Mouse (Mus musculus): Measurements from ENCODE around the gene Mroh8. TPM values are rescaled to one million over a fixed set of nuclear protein-coding genes. Genes with fewer than 3 reads are reported as not detected.
"Not testable (repeated sequence)": the region's sequence is repeated elsewhere in the genome, so short reads cannot be mapped to it uniquely, and the experiment has no call there.

Mroh8 gene
- polyA plus RNA-seq, 1 experiment from 2014 or later, result 0.79 TPM

- no peak overlapping the region for H3K27ac ChIP-seq (ENCODE audit: low read depth, low read length)
- no peak for DNase-seq (ENCODE audit: low spot score)
- no peaks in the 10 kb centered on the region for H3K4me1 ChIP-seq (replicated peaks; ENCODE audit: control insufficient read depth, insufficient read depth, low read length)
- H3K9me3 ChIP-seq (ENCODE audit: control insufficient read depth, low read length), result no peaks in the 10 kb centered on the region
- no peaks in the 10 kb centered on the region for H3K36me3 ChIP-seq (ENCODE audit: control insufficient read depth, insufficient read depth, low read length)
- H3K9ac ChIP-seq (ENCODE audit: low read depth, low read length), result no peak overlapping the region
- H3K4me3 ChIP-seq (ENCODE audit: low read depth, low read length), result no peak overlapping the region
- ATAC-seq (ENCODE audit: low FRiP score), result no peak
- 83% methylated on average over 6 of the region's 6 CpGs for WGBS
- no peaks in the 10 kb centered on the region for H3K27me3 ChIP-seq (ENCODE audit: control insufficient read depth, insufficient read depth, low read length)
- no peak overlapping the region for H3K4me2 ChIP-seq (replicated peaks; ENCODE audit: low read depth, low read length)
These were observed 59.2 kb downstream of the Mroh8 start for GRCm38 (mm10) chr2:157220108-157220507.

DNA sequence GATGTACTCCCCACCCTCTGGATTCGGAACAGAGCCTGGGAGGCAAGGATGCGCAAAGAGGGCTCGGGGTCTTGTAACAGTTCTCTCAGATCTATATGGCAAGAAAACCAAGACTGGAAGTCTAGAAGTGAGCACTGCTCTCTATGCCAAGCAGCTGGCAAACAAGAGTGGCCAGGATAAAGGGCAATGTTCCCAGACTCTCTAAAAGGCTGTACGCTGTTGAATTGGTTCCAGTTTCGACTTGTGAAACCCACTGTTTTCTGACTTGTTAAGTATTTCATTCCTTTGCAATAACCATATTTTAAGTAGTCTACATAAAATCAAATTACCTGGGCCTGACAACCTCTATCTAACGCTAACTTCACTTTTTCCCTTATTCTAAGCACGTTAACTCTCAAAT is 67.6 kb downstream of the Mroh8 start:
- Histone ChIP-seq H3K4me3 (ENCODE audit: low read depth, low read length) (no peak overlapping the region), H3K9ac (ENCODE audit: low read depth, low read length) (no peak overlapping the region), H3K36me3 (ENCODE audit: control insufficient read depth, insufficient read depth, low read length) (no peaks in the 10 kb centered on the region), H3K4me2 (replicated peaks; ENCODE audit: low read depth, low read length) (no peak overlapping the region), H3K9me3 (ENCODE audit: control insufficient read depth, low read length) (no peaks in the 10 kb centered on the region), H3K4me1 (replicated peaks; ENCODE audit: control insufficient read depth, insufficient read depth, low read length) (no peaks in the 10 kb centered on the region), H3K27me3 (ENCODE audit: control insufficient read depth, insufficient read depth, low read length) (no peaks in the 10 kb centered on the region), H3K27ac (ENCODE audit: low read depth, low read length) (no peak overlapping the region)
- WGBS, result 92% methylated on average over 7 of the region's 7 CpGs
- ATAC-seq (ENCODE audit: low FRiP score) (no peak), DNase-seq (ENCODE audit: low spot score) (no peak)

GRCm38 (mm10) chr2:157204366-157205218 is 74.8 kb downstream of the Mroh8 start, which contains the start of gene Rbl1:
Gene Rbl1 (minus strand): TSS chr2:157204534.
- H3K4me1 ChIP-seq (replicated peaks; ENCODE audit: control insufficient read depth, insufficient read depth, low read length), result no peaks in the 10 kb centered on the region
- no peaks in the 10 kb centered on the region for H3K9me3 ChIP-seq (ENCODE audit: control insufficient read depth, low read length)
- H3K27me3 ChIP-seq (ENCODE audit: control insufficient read depth, insufficient read depth, low read length), result no peaks in the 10 kb centered on the region
- H3K27ac ChIP-seq (ENCODE audit: low read depth, low read length), result peak within 1 kb of the TSS; percentile 94
- H3K4me3 ChIP-seq (ENCODE audit: low read depth, low read length), result peak within 1 kb of the TSS; percentile 75
- H3K9ac ChIP-seq (ENCODE audit: low read depth, low read length), result peak within 1 kb of the TSS; percentile 85
- DNase-seq (ENCODE audit: low spot score) (peak; percentile 97), ATAC-seq (ENCODE audit: low FRiP score) (peak; percentile 89)
- no peaks in the 10 kb centered on the region for H3K36me3 ChIP-seq (ENCODE audit: control insufficient read depth, insufficient read depth, low read length)
- 1% methylated on average over 65 of the region's 73 CpGs for WGBS
- peak within 1 kb of the TSS; percentile 85 for H3K4me2 ChIP-seq (replicated peaks; ENCODE audit: low read depth, low read length)

- Histone ChIP-seq H3K27me3 (ENCODE audit: control insufficient read depth, insufficient read depth, low read length) (no peaks in the 10 kb centered on the region), H3K4me1 (replicated peaks; ENCODE audit: control insufficient read depth, insufficient read depth, low read length) (no peaks in the 10 kb centered on the region), H3K4me2 (replicated peaks; ENCODE audit: low read depth, low read length) (peak overlapping the region; percentile 85), H3K27ac (ENCODE audit: low read depth, low read length) (peak overlapping the region; percentile 94), H3K4me3 (ENCODE audit: low read depth, low read length) (peak overlapping the region; percentile 75), H3K9ac (ENCODE audit: low read depth, low read length) (peak overlapping the region; percentile 85), H3K9me3 (ENCODE audit: control insufficient read depth, low read length) (no peaks in the 10 kb centered on the region), H3K36me3 (ENCODE audit: control insufficient read depth, insufficient read depth, low read length) (peaks cover 7% of the 10 kb centered on the region)
- no peak for DNase-seq (ENCODE audit: low spot score)
- WGBS, result 3% methylated on average over 44 of the region's 49 CpGs
- peak; percentile 87 for ATAC-seq (ENCODE audit: low FRiP score)
These were observed 75.6 kb downstream of the Mroh8 start for GRCm38 (mm10) chr2:157203459-157204365.

- H3K9ac ChIP-seq (ENCODE audit: low read depth, low read length), result no peak overlapping the region
- H3K27me3 ChIP-seq (ENCODE audit: control insufficient read depth, insufficient read depth, low read length), result no peaks in the 10 kb centered on the region
- H3K4me1 ChIP-seq (replicated peaks; ENCODE audit: control insufficient read depth, insufficient read depth, low read length), result no peaks in the 10 kb centered on the region
- H3K27ac ChIP-seq (ENCODE audit: low read depth, low read length), result no peak overlapping the region
- H3K4me3 ChIP-seq (ENCODE audit: low read depth, low read length), result peak overlapping the region; percentile 75
- ATAC-seq (ENCODE audit: low FRiP score) (no peak), DNase-seq (ENCODE audit: low spot score) (no peak)
- H3K9me3 ChIP-seq (ENCODE audit: control insufficient read depth, low read length), result no peaks in the 10 kb centered on the region
- H3K4me2 ChIP-seq (replicated peaks; ENCODE audit: low read depth, low read length), result no peak overlapping the region
- peaks cover 10% of the 10 kb centered on the region for H3K36me3 ChIP-seq (ENCODE audit: control insufficient read depth, insufficient read depth, low read length)
These were observed 76.3 kb downstream of the Mroh8 start for GRCm38 (mm10) chr2:157203026-157203425.

DNA sequence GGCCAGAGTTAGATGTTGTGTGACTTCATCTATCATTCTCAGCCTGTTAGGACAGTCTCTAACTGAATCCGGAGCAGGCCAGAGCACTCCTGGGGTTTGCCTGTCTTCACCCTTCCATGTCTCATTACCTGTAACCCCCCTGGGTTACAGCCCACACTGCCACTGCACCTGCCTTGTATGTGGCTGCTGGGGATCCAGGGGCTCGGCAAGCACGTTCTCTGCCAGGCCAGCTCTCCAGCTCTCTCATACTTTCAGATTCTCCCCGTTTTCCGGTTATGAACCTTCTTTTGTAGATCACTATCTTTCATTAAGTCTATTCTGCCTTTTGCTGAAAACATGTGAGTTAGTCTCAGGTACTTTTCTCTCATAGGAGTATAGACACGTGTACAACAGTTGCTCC is 77.0 kb downstream of the Mroh8 start:
- Histone ChIP-seq H3K4me2 (replicated peaks; ENCODE audit: low read depth, low read length) (no peak overlapping the region), H3K36me3 (ENCODE audit: control insufficient read depth, insufficient read depth, low read length) (peaks cover 10% of the 10 kb centered on the region), H3K4me1 (replicated peaks; ENCODE audit: control insufficient read depth, insufficient read depth, low read length) (no peaks in the 10 kb centered on the region), H3K27me3 (ENCODE audit: control insufficient read depth, insufficient read depth, low read length) (no peaks in the 10 kb centered on the region), H3K27ac (ENCODE audit: low read depth, low read length) (no peak overlapping the region), H3K4me3 (ENCODE audit: low read depth, low read length) (no peak overlapping the region), H3K9me3 (ENCODE audit: control insufficient read depth, low read length) (no peaks in the 10 kb centered on the region), H3K9ac (ENCODE audit: low read depth, low read length) (no peak overlapping the region)
- ATAC-seq (ENCODE audit: low FRiP score), result no peak
- WGBS, result 75% methylated on average over 6 of the region's 6 CpGs
- DNase-seq (ENCODE audit: low spot score), result no peak

GRCm38 (mm10) chr2:157201081-157201830 is 78.1 kb downstream of the Mroh8 start:
- no peak overlapping the region for H3K4me2 ChIP-seq (replicated peaks; ENCODE audit: low read depth, low read length)
- no peaks in the 10 kb centered on the region for H3K9me3 ChIP-seq (ENCODE audit: control insufficient read depth, low read length)
- H3K27ac ChIP-seq (ENCODE audit: low read depth, low read length), result no peak overlapping the region
- peaks cover 10% of the 10 kb centered on the region for H3K36me3 ChIP-seq (ENCODE audit: control insufficient read depth, insufficient read depth, low read length)
- no peak overlapping the region for H3K9ac ChIP-seq (ENCODE audit: low read depth, low read length)
- no peak overlapping the region for H3K4me3 ChIP-seq (ENCODE audit: low read depth, low read length)
- ATAC-seq (ENCODE audit: low FRiP score), result no peak
- no peaks in the 10 kb centered on the region for H3K27me3 ChIP-seq (ENCODE audit: control insufficient read depth, insufficient read depth, low read length)
- no peaks in the 10 kb centered on the region for H3K4me1 ChIP-seq (replicated peaks; ENCODE audit: control insufficient read depth, insufficient read depth, low read length)
- WGBS, result 85% methylated on average over 6 of the region's 6 CpGs
- no peak for DNase-seq (ENCODE audit: low spot score)

DNA sequence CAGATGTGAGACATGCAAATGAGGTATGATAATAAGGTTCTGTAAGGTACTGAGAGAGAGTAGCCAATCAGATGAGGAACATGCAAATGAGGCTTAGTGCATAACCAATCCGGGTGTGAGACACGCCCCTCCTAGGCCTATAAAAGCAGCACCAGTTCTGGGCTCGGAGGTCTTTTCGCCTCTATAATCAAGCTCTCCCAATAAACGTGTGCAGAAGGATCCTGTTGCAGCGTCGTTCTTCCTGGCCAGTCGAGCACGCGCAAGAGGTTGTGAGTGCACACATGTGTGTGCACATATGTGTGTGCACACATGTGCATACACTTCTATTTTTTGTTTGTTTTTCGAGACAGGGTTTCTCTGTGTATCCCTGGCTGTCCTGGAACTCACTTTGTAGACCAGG is 80.9 kb downstream of the Mroh8 start:
- WGBS, result 97% methylated on average over 10 of the region's 11 CpGs
- not testable (repeated sequence) for H3K4me1 ChIP-seq (replicated peaks; ENCODE audit: control insufficient read depth, insufficient read depth, low read length); ATAC-seq (ENCODE audit: low FRiP score)

More for the DNA sequence above, 80.9 kb downstream of the Mroh8 start:
- not testable (repeated sequence) for H3K9ac ChIP-seq (ENCODE audit: low read depth, low read length); H3K9me3 ChIP-seq (ENCODE audit: control insufficient read depth, low read length); DNase-seq (ENCODE audit: low spot score); H3K27ac ChIP-seq (ENCODE audit: low read depth, low read length); H3K27me3 ChIP-seq (ENCODE audit: control insufficient read depth, insufficient read depth, low read length); H3K4me3 ChIP-seq (ENCODE audit: low read depth, low read length); H3K4me2 ChIP-seq (replicated peaks; ENCODE audit: low read depth, low read length); H3K36me3 ChIP-seq (ENCODE audit: control insufficient read depth, insufficient read depth, low read length)
